Mouse (Mus musculus): ENCODE data around the gene Paf1. TPM values are rescaled to one million over a fixed set of nuclear protein-coding genes. Genes with fewer than 3 reads are reported as not detected.

The Paf1 gene
- polyA plus RNA-seq, 1 experiment = 78.0 TPM

- Histone ChIP-seq H3K9me3 (no peaks in the 10 kb centered on the region), H3K4me1 (peaks cover 69% of the 10 kb centered on the region), H3K27me3 (replicated peaks) (peaks cover 4% of the 10 kb centered on the region), H3K36me3 (replicated peaks; ENCODE audit: low read length) (peaks cover 24% of the 10 kb centered on the region), H3K4me3 (replicated peaks) (peak overlapping the region; percentile 96)
- no peak for TF ChIP-seq GATA1 (IDR thresholded peaks at IDR 0.05; ENCODE audit: borderline replicate concordance, low read length)
- TF ChIP-seq FLI1 (IDR thresholded peaks at IDR 0.05; ENCODE audit: low read length) = no peak
Measured at GRCm38 (mm10) chr7:28376011-28376771, 16.6 kb upstream of the Paf1 start.

GRCm38 (mm10) chr7:28377190-28378065 is 15.3 kb upstream of the Paf1 start:
- H3K36me3 ChIP-seq (replicated peaks; ENCODE audit: low read length) = peaks cover 24% of the 10 kb centered on the region
- TF ChIP-seq FLI1 (IDR thresholded peaks at IDR 0.05; ENCODE audit: low read length) (no peak), GATA1 (IDR thresholded peaks at IDR 0.05; ENCODE audit: borderline replicate concordance, low read length) (no peak)
- H3K4me1 ChIP-seq = peaks cover 69% of the 10 kb centered on the region
- H3K9me3 ChIP-seq = no peaks in the 10 kb centered on the region
- no peaks in the 10 kb centered on the region for H3K27me3 ChIP-seq (replicated peaks)
- peak overlapping the region; percentile 96 for H3K4me3 ChIP-seq (replicated peaks)

GRCm38 (mm10) chr7:28378066-28378690 is 14.6 kb upstream of the Paf1 start:
- Histone ChIP-seq H3K27me3 (replicated peaks) (no peaks in the 10 kb centered on the region), H3K9me3 (no peaks in the 10 kb centered on the region), H3K4me1 (peaks cover 76% of the 10 kb centered on the region), H3K4me3 (replicated peaks) (peak overlapping the region; percentile 96), H3K36me3 (replicated peaks; ENCODE audit: low read length) (peaks cover 24% of the 10 kb centered on the region)
- TF ChIP-seq FLI1 (IDR thresholded peaks at IDR 0.05; ENCODE audit: low read length) (no peak), GATA1 (IDR thresholded peaks at IDR 0.05; ENCODE audit: borderline replicate concordance, low read length) (no peak)

GRCm38 (mm10) chr7:28378769-28379651 is 13.7 kb upstream of the Paf1 start:
- TF ChIP-seq GATA1 (IDR thresholded peaks at IDR 0.05; ENCODE audit: borderline replicate concordance, low read length) (no peak), FLI1 (IDR thresholded peaks at IDR 0.05; ENCODE audit: low read length) (0 out of 2 replicates have a peak, but pooled peaks have one; percentile 38)
- peaks cover 79% of the 10 kb centered on the region for H3K4me1 ChIP-seq
- no peaks in the 10 kb centered on the region for H3K9me3 ChIP-seq
- H3K4me3 ChIP-seq (replicated peaks) = peak overlapping the region; percentile 96
- peaks cover 24% of the 10 kb centered on the region for H3K36me3 ChIP-seq (replicated peaks; ENCODE audit: low read length)
- H3K27me3 ChIP-seq (replicated peaks) = no peaks in the 10 kb centered on the region

- TF ChIP-seq GATA1 (IDR thresholded peaks at IDR 0.05; ENCODE audit: borderline replicate concordance, low read length) = no peak
- no peak for TF ChIP-seq FLI1 (IDR thresholded peaks at IDR 0.05; ENCODE audit: low read length)
- H3K4me3 ChIP-seq (replicated peaks) = peak within 1 kb of the TSS; percentile 96
- no peaks in the 10 kb centered on the region for H3K27me3 ChIP-seq (replicated peaks)
- H3K9me3 ChIP-seq = no peaks in the 10 kb centered on the region
- peaks cover 79% of the 10 kb centered on the region for H3K4me1 ChIP-seq
- H3K36me3 ChIP-seq (replicated peaks; ENCODE audit: low read length) = peaks cover 33% of the 10 kb centered on the region
Measured at GRCm38 (mm10) chr7:28380237-28381016, 12.3 kb upstream of the Paf1 start, which contains the start of gene Zfp36. Zfp36 (minus strand) TSS chr7:28380253.

- Histone ChIP-seq H3K27me3 (replicated peaks) (no peaks in the 10 kb centered on the region), H3K36me3 (replicated peaks; ENCODE audit: low read length) (peaks cover 39% of the 10 kb centered on the region), H3K9me3 (no peaks in the 10 kb centered on the region), H3K4me1 (peaks cover 82% of the 10 kb centered on the region), H3K4me3 (replicated peaks) (peak overlapping the region; percentile 93)
- TF ChIP-seq FLI1 (IDR thresholded peaks at IDR 0.05; ENCODE audit: low read length) = no peak
- TF ChIP-seq GATA1 (IDR thresholded peaks at IDR 0.05; ENCODE audit: borderline replicate concordance, low read length) = no peak
Measured at GRCm38 (mm10) chr7:28381017-28381790, 11.5 kb upstream of the Paf1 start.

GRCm38 (mm10) chr7:28381938-28382337 is 10.8 kb upstream of the Paf1 start:
- H3K9me3 ChIP-seq = no peaks in the 10 kb centered on the region
- peaks cover 84% of the 10 kb centered on the region for H3K4me1 ChIP-seq
- H3K27me3 ChIP-seq (replicated peaks) = no peaks in the 10 kb centered on the region
- H3K36me3 ChIP-seq (replicated peaks; ENCODE audit: low read length) = peaks cover 40% of the 10 kb centered on the region
- peak overlapping the region; percentile 93 for H3K4me3 ChIP-seq (replicated peaks)
- TF ChIP-seq GATA1 (IDR thresholded peaks at IDR 0.05; ENCODE audit: borderline replicate concordance, low read length) (no peak), FLI1 (IDR thresholded peaks at IDR 0.05; ENCODE audit: low read length) (0 out of 2 replicates have a peak, but pooled peaks have one; percentile 30)

Data from megakaryocyte, embryonic 14.5 days (primary cell).